Mouse (Mus musculus) frontal cortex, postnatal 36 days (tissue): Measurements from ENCODE around the gene Rrp8.

ENCODE experiments used
- DNase-seq, 2 experiments: peaks; one replicate each; pipeline ENCODE4 v3.0.0; 2022; ENCODE audit warnings: low spot score in 2 of 2

Gene Rrp8

DNA sequence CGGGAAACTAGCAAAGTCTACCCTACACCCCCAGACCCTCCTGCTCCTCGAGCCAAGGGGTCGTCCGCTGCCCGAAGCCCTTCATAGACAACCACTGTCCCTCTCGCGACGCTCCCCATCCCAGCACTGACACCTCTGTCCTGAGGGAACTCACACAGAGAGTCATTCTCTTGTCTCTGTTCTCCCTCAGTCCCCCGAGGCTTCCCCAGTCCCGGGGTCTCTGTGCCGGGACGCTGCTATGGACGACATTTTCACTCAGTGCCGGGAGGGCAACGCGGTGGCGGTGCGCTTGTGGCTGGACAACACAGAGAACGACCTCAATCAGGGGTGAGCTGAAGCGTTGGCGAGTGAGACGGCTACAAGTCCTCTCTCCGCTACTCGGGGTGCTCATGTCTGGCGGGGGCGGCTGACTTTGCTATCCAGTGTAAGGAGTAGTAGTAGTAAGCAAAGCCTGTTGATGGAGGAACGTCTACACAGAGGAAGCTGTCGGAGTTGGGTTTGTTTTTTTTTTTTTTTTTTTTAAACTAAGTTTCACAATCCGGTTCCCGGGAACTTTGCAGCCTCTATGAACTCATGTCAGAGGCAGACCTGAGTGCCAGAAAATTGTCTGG is at the start of gene Rrp8:
Gene Rrp8, minus strand, starts transcription at position 475 of the 611 bp plus-strand sequence.
- peak; percentile 24 to 43 for DNase-seq

DNA sequence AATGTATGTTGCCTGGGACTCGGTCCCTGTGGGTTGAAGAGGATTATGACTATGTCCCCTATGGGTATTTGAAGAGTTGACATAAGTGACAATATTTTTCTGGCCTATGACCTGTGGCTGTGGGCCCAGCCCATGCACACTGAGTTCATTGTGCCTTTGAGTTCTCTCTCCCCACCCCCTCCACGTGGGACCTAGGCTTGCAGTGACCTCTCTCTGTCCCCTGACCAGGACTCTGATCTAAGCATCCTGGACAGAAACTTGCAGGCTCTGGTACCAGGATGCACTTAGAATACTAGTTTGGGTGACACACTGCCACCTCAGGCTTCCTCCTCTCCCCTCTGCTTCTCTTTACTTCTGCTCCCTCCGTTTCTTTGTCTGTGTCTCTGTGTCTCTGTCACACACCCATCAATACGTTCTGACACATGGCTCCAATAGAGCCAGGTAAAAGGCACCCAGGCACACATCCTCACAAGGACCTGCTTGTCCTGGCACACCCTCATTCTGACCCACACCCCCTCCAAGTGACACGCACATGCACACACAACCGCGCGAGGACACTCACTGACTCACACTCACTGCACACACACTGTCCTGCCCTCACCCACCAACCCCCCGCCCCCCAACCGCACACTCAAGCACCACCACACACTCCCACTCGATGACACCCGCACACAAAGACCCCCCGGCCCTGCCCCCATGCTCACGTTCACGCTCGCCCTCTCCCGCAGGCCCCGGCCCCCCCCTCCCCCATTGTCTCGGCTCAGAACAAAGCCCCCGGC is 49.5 kb upstream of the Rrp8 start:
- DNase-seq = no peak

DNA sequence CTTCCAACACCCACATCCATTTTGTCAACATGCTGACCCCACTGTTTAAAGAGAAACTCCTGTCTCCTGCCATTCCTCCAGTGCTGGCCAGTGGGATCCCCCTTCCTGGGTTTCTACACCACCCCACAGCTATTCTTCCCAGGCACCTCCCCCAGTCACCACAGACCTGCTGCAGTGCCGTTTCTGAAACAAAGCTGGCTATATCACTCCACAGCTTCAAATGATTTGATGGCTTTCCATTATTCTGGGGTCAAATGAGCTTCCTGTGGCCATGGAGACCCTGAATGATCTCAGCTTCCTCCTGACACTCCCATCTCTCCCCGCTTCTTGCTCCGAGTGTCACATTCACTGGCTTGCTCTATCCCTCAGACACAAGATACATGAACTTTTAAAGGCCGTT is 47.4 kb upstream of the Rrp8 start:
- no peak for DNase-seq

DNA sequence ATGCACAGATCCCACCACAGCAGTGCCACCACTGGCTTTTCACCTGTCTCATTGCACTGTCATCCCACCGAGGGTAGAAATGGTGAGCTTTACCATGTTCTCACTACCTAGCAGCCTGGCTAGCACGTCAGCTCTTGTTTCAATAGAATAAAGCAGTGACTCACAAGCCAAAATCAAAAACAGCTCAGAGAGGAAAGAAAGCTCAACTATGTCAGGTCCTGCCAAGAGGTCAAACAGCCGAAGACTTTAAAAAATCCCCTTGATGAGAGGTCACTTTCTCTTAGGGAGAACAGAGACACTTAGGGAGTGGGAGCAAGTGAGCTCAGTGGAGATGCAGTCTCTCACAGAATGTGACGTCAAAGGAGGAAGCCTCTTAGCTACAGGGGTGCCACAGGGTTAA is 46.7 kb upstream of the Rrp8 start:
- DNase-seq = no peak

DNA sequence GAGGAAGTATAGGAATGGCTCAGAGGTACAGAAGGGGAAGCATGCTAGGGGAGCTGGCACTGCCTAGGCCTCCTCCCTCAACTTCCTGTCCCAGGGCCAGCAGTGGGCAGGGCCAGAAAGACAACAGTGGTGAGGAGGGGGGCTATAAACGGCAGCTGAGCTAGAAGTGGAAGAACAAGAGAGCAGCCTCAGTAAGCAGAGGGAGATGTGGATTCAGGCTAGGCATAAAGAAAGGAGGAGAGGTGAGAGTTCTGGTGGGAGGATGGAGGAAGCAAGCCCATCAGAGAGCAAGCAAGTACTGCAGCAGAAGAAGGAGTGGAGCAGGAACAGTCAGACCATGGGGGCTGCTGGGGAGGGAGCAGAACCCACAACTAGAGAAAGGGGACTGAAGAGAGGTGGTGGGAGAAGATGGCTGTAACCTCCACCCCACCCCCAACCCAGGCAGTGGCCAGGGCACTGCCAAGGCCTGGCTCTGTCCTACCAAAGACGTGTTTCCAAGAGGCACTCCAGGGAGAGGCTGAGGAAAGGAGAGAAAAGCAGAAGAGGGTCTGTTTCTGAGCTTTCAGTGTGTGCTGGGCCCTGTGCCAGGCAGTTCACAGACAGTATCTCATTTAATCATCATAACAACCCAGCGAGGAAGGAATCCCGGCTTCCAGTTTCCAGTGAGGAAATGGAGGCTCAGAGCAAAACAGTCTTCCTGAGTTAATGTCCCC is 41.5 kb upstream of the Rrp8 start:
- no peak for DNase-seq

DNA sequence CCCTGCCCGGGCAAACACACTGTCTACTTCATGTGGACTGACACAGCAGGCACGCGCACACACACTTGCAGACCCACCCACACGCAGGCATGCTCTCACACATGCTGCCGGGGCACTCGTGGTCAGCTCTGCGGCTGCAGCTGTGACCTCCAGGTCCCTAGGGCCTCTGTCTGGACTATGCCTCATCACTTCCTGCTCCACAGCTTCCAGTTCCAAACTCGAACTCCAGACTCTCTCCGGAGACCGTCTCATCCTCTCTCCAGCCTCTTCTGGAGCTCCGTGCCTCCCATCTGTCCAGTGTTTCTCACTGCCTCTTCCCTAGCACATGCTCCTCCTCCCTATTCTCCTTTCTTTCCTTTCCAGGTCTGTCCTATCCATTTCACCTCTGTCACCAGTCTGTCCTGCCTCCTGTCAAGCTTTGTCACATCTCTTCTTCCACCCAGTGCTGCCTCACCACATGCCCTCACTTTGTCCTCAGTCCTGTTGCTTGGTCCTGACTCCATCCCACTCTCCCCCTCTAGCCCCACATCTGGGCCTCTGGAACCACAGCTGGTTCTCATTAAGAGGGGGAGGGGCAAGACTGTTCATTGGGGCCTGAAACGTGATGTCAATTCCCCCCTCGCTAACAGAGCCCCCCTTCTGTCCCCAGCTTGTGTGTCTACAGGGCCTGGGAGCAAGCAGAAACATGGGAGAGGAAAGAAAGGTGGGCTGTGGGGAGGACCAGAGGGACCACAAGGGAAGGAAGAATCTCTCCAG is 40.8 kb upstream of the Rrp8 start:
- DNase-seq = no peak

DNA sequence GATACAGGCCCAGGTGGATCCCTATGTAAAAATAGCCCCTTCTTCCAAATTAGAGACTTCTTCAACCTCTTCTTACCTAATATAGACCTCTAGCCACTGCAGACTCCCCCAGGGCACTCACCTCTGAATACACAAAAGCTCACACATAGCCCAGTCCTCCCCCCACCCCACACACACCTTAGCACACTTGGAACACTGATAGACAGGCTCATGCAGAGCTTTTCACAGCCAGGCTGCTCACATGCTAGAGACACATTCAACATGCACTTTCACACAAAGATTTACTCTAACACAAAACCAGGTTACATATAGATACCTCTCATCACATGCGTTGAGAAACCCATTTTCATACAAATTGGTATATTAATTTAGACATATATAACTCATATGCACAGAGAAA is 40.1 kb upstream of the Rrp8 start:
- no peak for DNase-seq

DNA sequence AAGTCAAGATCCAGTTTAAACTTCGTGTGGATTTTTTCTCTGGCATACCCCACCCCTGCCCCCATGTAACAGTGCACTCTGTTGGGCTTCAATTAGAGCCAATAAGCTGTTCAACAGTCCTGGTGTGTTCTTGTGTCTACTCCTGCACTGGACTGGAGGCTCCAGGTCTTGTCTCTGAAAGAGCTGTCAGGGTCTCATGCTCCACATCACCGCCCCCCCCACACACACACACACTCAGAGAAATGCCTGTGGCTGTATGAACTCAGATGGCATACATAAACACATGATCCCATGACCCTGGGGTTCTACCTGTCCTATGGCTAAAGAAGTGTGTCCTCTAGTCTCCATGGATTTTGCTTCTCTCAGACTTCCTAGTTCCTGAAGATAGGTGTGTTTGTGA is 38.8 kb upstream of the Rrp8 start:
- no peak for DNase-seq

DNA sequence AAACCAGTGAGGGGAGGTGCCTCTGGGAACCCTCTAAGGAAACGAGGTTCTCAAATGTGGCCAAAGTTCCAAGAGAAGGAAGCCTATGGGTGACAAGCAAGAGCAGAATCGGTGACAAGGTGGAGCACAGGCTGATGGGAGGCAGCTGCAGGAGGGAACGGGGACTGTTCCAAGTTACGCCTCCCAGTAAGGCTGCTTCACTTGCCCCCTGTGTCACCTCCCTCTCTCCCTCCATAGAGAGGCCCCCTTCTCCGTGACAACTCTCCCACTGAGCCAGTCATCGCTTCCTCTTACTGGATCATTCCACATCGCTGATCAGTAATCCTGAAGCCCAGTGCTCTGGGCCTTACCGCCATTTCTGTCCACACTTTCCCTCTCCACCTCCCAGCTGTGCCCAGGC is 37.5 kb upstream of the Rrp8 start:
- no peak for DNase-seq

DNA sequence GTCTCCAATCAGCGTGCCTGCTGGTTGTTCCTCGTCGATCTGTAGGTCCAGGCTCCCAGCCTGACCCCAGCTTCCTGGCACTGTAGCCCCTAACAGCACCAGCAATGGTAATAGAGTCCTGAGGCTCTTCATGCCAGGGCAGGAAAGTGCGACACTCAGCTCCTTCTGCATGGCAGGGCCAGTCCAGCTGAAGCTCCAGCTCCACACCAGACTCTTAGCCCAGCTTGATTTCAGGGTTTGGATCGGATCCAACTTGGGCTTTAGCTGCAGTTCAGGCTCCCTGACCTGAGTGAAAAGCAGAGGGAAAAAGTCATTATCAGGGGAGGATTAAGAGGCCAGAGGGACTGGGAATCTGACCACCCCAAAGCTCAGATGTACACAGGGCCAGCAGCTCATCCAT is 35.9 kb upstream of the Rrp8 start:
- no peak for DNase-seq

DNA sequence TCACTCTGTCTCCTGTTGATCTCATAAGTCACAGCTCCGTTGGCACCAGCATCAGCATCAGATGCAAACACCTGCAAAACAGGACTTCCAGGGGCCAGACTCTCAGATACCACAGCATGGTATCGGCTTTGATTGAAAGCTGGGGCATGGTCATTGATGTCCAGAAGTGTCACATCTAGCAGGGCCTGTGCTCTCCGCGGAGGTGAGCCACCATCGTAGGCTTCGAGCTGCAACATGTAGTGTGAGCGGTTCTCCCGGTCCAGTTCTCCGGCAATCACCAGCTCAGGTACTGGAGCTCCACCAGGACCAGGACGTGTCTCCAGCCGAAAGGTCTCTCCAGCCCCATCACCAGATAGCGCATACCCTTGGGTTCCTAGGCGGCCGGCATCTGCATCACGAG is 35.1 kb upstream of the Rrp8 start:
- DNase-seq = no peak

DNA sequence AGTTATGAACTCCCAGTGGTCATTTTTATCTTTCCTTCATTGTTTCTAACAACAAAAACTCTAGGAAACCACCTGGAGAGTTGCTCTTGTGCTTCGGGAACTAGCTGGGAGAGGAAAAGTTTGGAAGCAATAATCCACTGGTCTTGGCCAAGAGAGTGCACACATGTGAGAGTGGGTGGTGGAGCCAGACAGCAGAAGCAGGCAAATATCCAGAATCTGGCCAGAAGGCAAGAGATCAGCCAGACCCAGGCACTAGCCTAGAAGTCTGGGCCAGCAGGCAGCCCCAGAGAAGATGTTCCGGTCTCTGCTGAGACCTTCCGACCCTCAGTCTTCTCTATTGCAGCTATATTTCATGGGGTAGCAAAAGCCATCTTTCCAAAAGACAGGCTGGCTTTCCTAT is 32.8 kb upstream of the Rrp8 start:
- no peak for DNase-seq

DNA sequence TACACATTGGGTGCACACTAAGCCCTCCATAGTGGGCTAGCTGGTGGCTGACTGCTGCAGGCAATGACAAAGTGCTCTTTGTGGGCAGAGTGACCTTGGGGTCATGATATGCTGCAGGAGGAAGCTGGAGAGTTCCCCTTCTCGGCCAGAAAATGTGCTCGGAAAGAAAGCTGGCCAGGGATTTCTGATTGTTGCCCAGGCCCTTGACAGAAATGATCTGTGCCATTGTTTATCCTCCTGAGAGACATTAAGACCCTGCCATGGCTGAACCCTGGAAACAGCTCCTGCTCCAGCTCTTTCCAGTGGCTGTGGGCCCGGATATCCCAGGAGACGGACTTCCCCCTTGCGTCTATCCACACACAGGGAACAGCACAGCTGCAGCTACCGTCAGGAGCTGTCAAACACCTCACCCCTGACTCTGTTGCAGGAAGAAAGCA is 30.6 kb upstream of the Rrp8 start:
- no peak for DNase-seq

DNA sequence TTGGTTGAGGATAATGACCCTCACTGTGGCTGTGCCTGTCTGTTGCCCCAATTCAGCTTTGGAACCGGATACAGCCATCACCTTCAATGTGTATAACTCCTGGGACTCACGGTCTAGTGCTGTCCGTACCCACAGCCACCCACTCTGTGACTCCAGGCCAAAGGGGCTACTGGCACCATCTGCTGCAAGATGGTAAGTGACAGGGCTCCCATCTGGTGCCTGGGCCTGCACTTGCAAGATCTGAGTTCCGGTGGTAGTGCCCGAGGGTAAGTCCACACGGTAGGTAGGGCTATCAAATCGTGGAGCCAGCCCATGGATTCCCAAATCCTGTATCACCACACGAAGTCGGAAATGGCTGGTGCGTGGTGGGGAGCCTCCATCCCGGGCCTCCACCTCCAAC is 27.1 kb upstream of the Rrp8 start:
- no peak for DNase-seq

DNA sequence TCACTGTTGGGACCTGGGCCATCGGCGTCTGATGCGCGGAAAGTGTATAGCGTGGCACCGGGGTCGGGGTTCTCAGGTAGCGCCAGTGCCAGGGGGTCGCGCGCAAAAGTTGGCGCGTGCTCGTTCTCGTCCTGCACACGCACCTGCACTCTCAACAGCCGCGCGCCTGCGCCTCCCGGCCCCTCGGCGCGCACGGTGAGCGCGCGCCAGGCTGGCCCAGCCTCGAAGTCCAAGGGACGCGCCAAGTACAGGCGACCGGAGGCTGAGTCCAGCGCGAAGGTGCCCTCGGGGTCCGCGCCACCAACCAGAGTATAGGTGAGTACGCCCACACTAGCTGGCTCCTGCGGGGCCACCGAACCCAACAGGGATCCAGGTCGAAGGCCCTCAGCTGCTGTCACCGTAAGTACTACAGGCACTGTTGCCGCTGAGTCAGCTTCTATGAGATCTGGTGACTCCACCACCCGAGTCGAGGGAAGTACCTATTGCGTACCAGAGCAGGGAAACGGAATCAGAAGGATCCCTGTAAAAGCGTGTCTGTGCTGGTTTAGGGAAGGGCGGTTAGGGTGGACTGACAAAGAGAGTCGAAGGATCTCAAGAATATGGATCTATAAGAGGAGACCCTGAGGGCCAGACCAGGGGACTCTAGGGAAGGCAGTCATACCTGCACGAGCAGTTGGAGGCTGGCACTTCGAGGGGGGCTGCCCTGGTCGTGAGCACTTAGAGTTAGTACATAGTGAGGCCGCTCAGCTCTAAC is 25.5 kb upstream of the Rrp8 start:
- no peak for DNase-seq

DNA sequence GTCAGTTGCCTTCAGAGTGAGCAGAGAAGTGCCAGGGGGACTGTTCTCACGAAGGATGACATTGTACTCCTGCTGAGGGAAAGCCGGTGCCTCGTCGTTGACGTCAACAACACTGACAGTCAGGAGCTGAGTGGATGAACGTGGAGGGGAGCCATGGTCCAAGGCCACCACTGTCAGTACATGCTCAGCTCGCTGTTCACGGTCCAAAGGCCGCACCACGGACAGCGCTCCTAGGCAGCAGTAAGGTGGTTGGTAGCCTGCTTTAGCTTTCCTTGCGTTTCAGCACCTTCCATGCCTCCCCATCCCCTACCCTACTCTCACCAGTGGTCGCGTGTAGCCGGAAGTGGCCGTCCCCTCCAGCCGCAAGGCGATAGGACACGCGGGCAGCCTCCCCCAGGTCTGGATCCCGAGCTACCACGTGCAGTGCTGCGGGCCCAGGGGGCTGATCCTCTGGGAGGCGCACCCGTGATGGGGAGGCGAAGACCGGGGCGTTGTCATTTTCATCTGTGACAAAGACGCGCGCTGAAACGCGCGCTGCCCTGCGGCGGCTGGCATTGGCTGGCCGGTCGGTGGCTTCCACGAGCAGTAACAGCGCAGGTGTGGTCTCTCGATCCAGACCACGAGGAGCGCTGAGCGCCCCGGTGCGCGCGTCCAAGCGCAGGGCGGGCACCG is 24.8 kb upstream of the Rrp8 start:
- DNase-seq = no peak

DNA sequence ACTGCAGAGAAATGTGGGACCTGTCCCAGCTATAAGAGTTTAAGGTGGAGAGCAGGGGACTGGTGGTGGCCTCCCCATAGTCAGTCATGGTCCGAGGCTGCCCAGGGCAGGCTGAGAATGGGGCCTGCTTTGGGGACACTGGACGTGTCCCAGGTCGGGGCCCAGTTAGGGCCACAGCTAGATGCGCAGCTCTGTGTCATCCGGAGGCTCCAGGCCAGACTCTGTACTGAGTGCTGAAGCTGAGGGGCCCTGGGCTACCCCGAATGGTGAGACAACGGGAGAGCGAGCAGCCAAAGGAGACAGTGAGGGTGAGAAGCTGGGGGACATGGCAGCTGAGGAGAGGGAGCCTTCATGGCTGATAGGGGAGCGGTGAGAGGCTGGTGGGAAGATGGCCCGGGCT is 16.1 kb upstream of the Rrp8 start:
- no peak for DNase-seq

DNA sequence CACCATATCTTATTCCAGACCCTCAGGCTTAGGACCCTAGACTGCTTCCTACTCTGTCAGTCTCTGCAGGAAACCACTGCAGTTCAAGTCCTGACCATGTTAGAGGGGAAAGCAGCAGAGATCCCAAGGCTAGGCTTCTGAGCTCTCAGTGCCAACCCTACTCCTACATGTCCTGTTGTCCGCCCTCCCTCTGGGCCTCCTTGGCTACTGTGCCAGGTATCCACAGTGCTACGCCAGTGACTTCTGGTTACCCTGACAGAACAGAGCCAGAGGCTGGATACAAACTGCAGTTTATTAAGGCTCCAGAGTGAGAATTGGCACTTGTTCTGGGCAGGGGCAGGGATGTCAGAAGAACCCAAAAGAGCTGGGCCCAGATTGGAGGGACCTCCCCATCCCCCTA is 15.5 kb upstream of the Rrp8 start:
- DNase-seq = no peak

DNA sequence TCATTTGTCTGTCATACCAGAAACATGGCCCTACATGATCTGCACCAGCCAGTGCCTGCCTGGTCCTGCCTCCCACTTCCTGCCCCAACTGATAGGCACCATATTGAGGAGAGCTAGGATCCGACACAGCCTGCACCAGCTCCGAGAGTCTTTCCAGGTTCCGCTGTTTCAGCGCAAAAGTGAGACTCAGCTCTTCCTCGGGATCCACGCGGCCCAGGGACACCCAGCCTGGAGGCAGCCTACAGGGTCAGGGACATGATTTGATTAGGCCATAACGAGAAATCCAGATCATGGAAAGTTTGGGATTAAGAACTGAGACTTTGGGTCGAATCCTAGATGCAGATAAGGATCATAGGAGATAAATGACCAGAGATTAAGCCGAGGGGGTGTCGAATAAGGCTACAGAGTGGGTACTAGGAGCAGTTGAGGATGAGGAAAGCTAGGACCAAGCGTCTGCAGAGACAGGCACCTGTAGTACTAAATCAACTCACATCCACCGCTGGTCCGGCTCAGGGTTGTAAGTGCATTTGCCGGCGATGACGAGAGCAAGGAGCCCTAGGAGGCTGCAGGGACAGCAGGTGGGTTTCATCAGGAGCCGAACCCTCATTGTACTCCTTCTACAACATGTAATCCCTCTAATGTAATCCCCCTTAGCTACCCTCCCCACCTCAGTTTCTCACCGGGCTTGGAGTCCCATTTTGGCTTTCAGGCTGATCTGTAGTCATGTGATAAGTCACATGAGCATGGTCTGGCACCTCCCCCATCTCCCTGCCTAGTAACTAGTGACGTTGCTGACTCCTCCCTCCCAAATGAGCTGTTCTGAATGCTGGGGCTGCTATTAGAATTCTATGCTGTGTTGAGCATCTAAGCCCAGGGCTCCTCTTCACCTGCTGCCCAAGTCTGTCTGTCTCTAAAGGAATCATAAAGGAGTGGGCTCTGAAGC is 14.6 kb upstream of the Rrp8 start, which contains the start of gene Tpp1:
Gene Tpp1, minus strand, starts transcription at position 745 of the 943 bp plus-strand sequence.
- peak; percentile 93 to 96 for DNase-seq

DNA sequence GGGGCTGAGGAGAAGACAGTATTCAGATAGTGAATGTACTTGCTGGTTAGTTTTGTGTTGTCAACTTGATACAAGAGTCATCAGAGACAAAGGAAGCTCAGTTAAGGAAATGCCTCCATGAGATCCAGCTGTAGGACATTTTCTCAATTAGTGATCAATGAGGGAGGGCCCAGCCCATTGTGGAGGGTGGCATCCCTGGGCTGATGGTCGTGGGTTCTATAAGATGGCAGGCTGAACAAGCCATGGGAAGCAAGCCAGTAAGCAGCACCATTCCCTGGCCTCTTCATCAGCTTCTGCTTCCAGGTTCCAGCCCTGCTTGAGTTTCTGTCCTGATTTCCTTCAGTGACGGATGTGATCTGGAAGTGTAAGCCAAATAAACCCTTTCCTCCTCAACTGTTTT is 10.6 kb upstream of the Rrp8 start:
- DNase-seq = no peak
